Mouse (Mus musculus) liver, postnatal 0 days (tissue): ENCODE data around the gene Itpk1. TPM values are rescaled to one million over a fixed set of nuclear protein-coding genes. Genes with fewer than 3 reads are reported as not detected.
A peak's percentile ranks its signal among the peaks of the same experiment; 100 is the strongest.
"Not testable (repeated sequence)": the region's sequence is repeated elsewhere in the genome, so short reads cannot be mapped to it uniquely, and the experiment has no call there.

Experiments used
- ATAC-seq: fragments of 200-750 bp; cut with Nextera tagmentation; 2 replicates; pipeline ENCODE4 v1.8.0; 2017; ENCODE audit warnings: mild to moderate bottlenecking, moderate library complexity
- DNase-seq: peaks from one replicate; pipeline ENCODE4 v3.0.0-alpha.2; 2016
- H3K27ac ChIP-seq: fragments of 300-500 bp; sonication (generic); 2 replicates; pipeline ENCODE4 v1.5.1; 2014; ENCODE audit warnings: antibody characterized with exemption, moderate library complexity, mild to moderate bottlenecking, low read depth
- H3K27me3 ChIP-seq: fragments of 300-500 bp; sonication (generic); 2 replicates; pipeline ENCODE4 v1.6.1; 2014; ENCODE audit warnings: low read length, control low read depth, mixed read lengths; ENCODE audit not compliant: insufficient read depth
- H3K36me3 ChIP-seq: fragments of 300-500 bp; sonication (generic); replicated peaks from 2 replicates; pipeline ENCODE4 v1.6.1; 2014; ENCODE audit warnings: mild to moderate bottlenecking, control low read depth, low read length, moderate library complexity, mixed read lengths; ENCODE audit not compliant: insufficient read depth
- H3K4me1 ChIP-seq: fragments of 300-500 bp; sonication (generic); 2 replicates; pipeline ENCODE4 v1.6.1; 2014; ENCODE audit warnings: antibody characterized with exemption, mild to moderate bottlenecking, control low read depth; ENCODE audit not compliant: insufficient read depth
- H3K4me2 ChIP-seq: fragments of 300-500 bp; sonication (generic); 2 replicates; pipeline ENCODE4 v1.6.1; 2014; ENCODE audit warnings: low read depth, mild to moderate bottlenecking, low read length, moderate library complexity, mixed read lengths
- H3K4me3 ChIP-seq: fragments of 300-500 bp; sonication (generic); 2 replicates; pipeline ENCODE4 v1.5.1; 2014; ENCODE audit warnings: low read depth, low read length
- H3K9ac ChIP-seq: fragments of 300-500 bp; sonication (generic); replicated peaks from 2 replicates; pipeline ENCODE4 v1.6.1; 2014; ENCODE audit warnings: mild to moderate bottlenecking, moderate library complexity
- H3K9me3 ChIP-seq: fragments of 300-500 bp; sonication (generic); 2 replicates; pipeline ENCODE4 v1.6.1; 2016; ENCODE audit warnings: mild to moderate bottlenecking, control low read depth, low read length, mixed read lengths
- CTCF ChIP-seq: sonication (generic); IDR thresholded peaks from 2 replicates; pipeline ENCODE4 v1.5.1; 2016; ENCODE audit warnings: antibody characterized with exemption, low read depth
- EP300 ChIP-seq: IDR thresholded peaks from 2 replicates; pipeline ENCODE4 v1.6.1; 2016; ENCODE audit warnings: antibody characterized with exemption, low read depth, mild to moderate bottlenecking
- WGBS: fragments of 180-500 bp; shearing (Covaris S2); extraction: QIAGEN DNeasy Blood & Tissue Kit; methylation state at CpG from one replicate; pipeline ENCODE4 v1.1.7; 2014; ENCODE audit not compliant: insufficient replicate concordance; 5-methylcytosine and 5-hydroxymethylcytosine counted together
- polyA plus RNA-seq: library from polyadenylated mRNA; unstranded; fragments of >200 nt; fragmentation: Nextera tagmentation; extraction: Ambion mirVana; gene quantifications from 2 replicates; pipeline ENCODE4 v1.2.1, GENCODE M21; 2015

Itpk1 gene
- polyA plus RNA-seq, 1 experiment from 2014 or later, result 3.6 TPM

DNA sequence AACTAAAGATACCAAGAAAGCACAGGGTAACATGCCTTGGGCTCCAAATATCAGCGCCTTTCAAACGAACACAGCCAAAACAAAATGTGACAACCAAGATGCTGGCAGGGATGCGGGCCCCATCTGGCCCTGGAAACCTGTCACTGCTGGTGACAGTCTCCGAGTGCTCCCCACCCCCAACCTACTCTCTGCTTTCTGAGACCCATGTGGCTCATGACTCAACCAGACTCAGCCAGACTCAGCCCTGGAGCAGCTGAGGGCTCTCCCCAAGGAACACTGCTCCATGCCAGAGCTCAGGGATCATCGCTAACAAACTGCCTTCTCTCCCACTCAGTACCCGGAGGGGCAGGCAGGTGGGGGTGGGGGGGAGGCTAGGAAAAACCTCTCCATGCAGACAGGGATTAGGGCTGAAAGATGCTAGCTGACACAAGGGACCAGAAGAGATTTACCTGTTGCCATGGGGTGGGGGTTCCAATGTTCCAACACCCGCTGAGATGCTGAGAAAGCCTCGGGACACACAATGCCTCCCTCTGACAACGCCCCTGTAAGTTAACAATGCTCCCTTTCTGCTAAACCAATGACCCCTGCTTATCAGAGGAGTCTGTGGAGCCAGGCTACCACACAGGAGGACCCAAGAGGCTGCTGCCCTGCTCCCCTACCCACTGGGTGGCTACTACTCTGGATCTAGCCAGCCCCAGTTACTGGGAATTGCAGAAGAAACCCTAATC is 64.1 kb downstream of the Itpk1 start:
- WGBS, result 77% methylated on average over 9 of the region's 9 CpGs
- Histone ChIP-seq H3K36me3 (no peaks in the 10 kb centered on the region), H3K9me3 (no peaks in the 10 kb centered on the region), H3K27me3 (no peaks in the 10 kb centered on the region), H3K27ac (no peak overlapping the region), H3K4me3 (no peak overlapping the region), H3K4me2 (no peak overlapping the region), H3K4me1 (peaks cover 22% of the 10 kb centered on the region), H3K9ac (no peak overlapping the region)
- no peak for DNase-seq
- ATAC-seq, result no peak
- TF ChIP-seq EP300, result no peak
- no peak for TF ChIP-seq CTCF

DNA sequence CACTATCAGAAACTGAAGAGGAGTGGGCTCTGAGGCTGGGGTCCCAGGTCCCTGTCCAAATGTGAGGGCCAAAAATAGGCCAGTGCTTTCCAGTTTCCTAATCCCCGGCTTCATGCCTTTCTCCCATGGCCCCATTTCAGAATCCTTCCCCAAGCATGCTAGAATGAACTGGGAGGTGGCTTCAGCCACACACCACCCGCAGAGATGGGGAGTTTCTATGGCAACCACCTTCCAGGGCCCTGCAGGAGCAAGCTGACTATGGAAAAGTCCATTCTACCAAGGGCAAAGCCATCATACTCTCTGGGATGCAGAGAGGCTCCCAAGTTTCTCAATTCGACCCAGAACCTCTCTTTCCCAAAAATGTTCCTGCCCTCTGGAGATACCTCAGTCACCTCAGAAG is 65.9 kb downstream of the Itpk1 start:
- no peak overlapping the region for H3K9ac ChIP-seq
- H3K4me1 ChIP-seq, result peaks cover 8% of the 10 kb centered on the region
- H3K9me3 ChIP-seq, result no peaks in the 10 kb centered on the region
- H3K4me2 ChIP-seq, result no peak overlapping the region
- no peak overlapping the region for H3K4me3 ChIP-seq
- WGBS, result 69% methylated on average over 3 of the region's 3 CpGs
- ATAC-seq (no peak), DNase-seq (no peak)
- H3K27me3 ChIP-seq, result no peaks in the 10 kb centered on the region
- TF ChIP-seq CTCF, result no peak
- TF ChIP-seq EP300, result no peak
- H3K27ac ChIP-seq, result no peak overlapping the region
- no peaks in the 10 kb centered on the region for H3K36me3 ChIP-seq

DNA sequence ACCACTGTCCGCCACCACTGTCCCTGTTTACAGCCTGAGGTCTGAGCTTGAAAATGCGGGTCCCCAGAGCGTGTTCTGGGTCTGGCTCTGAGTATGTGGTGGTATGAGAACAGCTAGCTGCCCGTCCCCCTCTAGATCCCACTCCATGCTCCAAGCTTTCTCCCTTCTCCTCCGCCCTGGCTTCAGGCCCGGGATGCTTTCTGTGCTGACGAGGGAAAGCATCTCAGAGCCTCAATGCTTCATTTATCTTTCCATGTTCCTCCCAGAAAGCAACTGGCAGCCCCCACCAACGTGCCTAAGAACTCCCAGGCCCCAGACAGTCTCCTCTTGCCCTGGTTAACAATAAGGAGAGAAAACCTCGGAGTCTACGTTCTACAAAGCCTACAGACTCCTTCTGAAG is 67.5 kb downstream of the Itpk1 start:
- Histone ChIP-seq H3K4me2 (no peak overlapping the region), H3K27ac (no peak overlapping the region), H3K9me3 (no peaks in the 10 kb centered on the region), H3K4me3 (no peak overlapping the region), H3K36me3 (no peaks in the 10 kb centered on the region), H3K27me3 (no peaks in the 10 kb centered on the region), H3K4me1 (no peaks in the 10 kb centered on the region; the same call in 1 of the 2 replicates), H3K9ac (no peak overlapping the region)
- TF ChIP-seq CTCF (no peak), EP300 (no peak)
- DNase-seq, result no peak
- no peak for ATAC-seq
- 76% methylated on average over 10 of the region's 10 CpGs for WGBS

DNA sequence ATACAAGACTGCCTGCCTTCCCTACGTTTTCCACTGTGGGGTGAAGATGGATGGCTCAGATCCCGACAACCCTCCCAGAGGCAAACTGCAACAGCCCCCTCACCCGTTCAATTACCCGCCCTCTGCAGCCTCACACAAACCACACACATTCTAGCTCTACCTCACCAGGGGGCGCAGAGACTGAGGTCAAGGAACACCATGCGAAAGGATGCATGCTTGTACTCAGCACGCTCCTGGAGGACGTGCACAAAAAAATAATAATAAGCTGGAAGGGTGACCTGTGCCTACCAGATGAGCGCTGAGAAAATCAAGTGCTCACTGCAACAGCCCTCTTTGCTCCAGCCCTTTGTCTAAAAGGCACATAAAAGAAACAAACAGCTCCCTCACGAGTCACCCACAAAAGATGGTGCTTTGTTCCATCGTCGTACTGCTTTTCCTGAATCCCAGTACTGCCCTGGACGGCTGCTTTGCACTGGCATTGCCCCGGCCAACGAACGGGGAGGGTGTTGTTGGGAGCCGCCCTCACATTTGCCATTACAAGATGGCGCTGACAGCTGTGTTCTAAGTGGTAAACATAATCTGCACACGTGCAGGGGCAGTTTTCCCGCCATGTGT is 70.2 kb downstream of the Itpk1 start:
- H3K9me3 ChIP-seq, result no peaks in the 10 kb centered on the region
- H3K4me2 ChIP-seq, result no peak overlapping the region
- ATAC-seq (no peak), DNase-seq (no peak)
- H3K27me3 ChIP-seq, result no peaks in the 10 kb centered on the region
- no peak overlapping the region for H3K9ac ChIP-seq
- TF ChIP-seq EP300 (no peak), CTCF (peak; percentile 25)
- no peak overlapping the region for H3K27ac ChIP-seq
- 82% methylated on average over 18 of the region's 20 CpGs for WGBS
- no peaks in the 10 kb centered on the region for H3K36me3 ChIP-seq
- H3K4me1 ChIP-seq, result no peaks in the 10 kb centered on the region; the same call in 1 of the 2 replicates
- no peak overlapping the region for H3K4me3 ChIP-seq

DNA sequence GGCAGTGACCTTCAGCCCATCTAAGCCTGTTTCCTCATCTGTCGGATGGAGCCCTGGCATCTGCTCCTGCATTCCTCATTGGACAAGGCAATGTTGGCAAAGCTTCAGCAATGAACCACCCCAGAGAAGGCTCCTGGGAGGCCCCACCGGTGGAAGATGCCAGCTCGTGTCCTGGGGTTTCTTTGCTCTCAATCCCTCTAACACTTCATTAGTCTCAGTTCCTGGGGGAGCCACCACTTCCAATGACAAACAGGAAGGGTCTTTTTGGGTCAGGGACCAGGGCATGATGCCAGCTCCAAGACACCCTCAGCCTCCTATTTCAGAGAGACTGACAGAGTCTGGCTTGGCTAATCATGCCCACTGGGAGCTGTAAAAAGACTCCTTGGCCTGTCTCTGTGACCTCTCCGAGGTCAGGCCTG is 71.6 kb downstream of the Itpk1 start:
- Histone ChIP-seq H3K27me3 (no peaks in the 10 kb centered on the region), H3K4me2 (no peak overlapping the region), H3K9ac (no peak overlapping the region), H3K27ac (no peak overlapping the region), H3K9me3 (no peaks in the 10 kb centered on the region), H3K36me3 (no peaks in the 10 kb centered on the region), H3K4me1 (no peaks in the 10 kb centered on the region; the same call in 1 of the 2 replicates), H3K4me3 (no peak overlapping the region)
- 72% methylated on average over 4 of the region's 4 CpGs for WGBS
- ATAC-seq, result no peak
- DNase-seq, result no peak
- no peak for TF ChIP-seq EP300
- TF ChIP-seq CTCF, result no peak

DNA sequence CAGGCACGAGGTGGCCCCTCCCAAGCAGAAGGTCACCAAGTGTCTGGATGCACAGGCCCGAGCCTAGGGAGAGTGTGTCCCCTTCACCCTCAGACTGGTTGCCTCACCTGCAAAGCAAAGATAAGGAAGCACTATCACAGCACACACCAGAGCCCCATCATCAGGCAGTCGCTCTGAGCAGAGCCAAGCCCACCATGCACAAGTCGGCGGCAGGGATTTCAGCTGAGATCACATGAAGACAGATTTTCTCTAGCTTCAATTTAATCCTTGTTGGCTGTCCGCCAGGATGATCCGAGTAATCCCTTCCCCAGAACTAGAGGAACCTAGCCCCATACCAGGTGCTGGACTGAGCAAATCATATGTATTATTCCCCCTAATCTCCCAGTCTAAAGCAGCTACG is 73.0 kb downstream of the Itpk1 start:
- 55% methylated on average over 8 of the region's 8 CpGs for WGBS
- H3K4me1 ChIP-seq, result peaks cover under 1% of the 10 kb centered on the region
- H3K4me3 ChIP-seq, result no peak overlapping the region
- TF ChIP-seq CTCF (no peak), EP300 (no peak)
- H3K27ac ChIP-seq, result no peak overlapping the region
- H3K9me3 ChIP-seq, result no peaks in the 10 kb centered on the region
- H3K27me3 ChIP-seq, result no peaks in the 10 kb centered on the region
- DNase-seq (no peak), ATAC-seq (no peak)
- H3K9ac ChIP-seq, result no peak overlapping the region
- H3K4me2 ChIP-seq, result no peak overlapping the region
- no peaks in the 10 kb centered on the region for H3K36me3 ChIP-seq

DNA sequence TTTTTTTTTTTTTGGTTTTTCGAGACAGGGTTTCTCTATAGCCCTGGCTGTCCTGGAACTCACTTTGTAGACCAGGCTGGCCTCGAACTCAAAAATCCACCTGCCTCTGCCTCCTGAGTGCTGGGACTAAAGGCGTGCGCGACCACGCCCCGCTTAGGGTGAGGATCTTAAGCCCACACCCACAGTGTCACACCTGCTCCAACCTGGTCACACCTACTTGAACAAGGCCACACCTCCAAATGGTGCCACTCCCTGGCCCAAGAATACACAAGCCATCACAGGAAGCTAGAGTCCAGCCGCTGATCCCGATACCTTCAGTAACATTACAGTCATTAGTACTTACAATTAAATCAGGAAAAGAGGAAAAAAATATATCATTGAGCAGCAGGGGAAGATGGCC is 74.3 kb downstream of the Itpk1 start:
- not testable (repeated sequence) for H3K4me2 ChIP-seq, H3K36me3 ChIP-seq, H3K9ac ChIP-seq, DNase-seq, H3K9me3 ChIP-seq, H3K27ac ChIP-seq, ATAC-seq, H3K4me3 ChIP-seq, H3K27me3 ChIP-seq, H3K4me1 ChIP-seq
- 80% methylated on average over 9 of the region's 9 CpGs for WGBS
